Mouse (Mus musculus) gastrocnemius, postnatal 25 days (tissue): ENCODE measurements at regions not wholly inside any gene's neighbourhood (a gene's known extent, or its start where the extent isn't known, plus 50 kb on each side); places are given as distances from the start of the nearest gene placed in this dataset.

Experiments
- DNase-seq: peaks from one replicate; pipeline ENCODE4 v3.0.0; 2022

DNA sequence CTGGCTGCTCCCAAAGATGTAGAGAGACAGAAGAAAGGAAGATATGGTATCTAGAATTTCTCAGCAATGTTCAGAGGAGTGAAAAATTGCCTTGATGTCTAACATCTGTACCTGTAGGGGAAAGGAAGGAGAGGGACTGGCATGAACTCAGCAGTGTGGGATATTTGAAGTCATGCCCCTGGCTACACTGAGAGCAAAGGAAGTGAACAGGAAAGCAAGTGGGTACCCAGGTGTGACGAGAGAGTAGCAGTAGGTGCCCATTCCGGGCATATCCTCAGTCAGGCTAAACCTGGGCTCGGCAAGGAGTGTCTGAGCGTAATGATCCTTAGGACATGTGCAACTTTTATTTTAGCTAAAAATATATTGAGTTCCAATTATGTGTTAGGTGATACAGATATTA lies 203.4 kb upstream of the Satb1 start:
- no peak for DNase-seq

DNA sequence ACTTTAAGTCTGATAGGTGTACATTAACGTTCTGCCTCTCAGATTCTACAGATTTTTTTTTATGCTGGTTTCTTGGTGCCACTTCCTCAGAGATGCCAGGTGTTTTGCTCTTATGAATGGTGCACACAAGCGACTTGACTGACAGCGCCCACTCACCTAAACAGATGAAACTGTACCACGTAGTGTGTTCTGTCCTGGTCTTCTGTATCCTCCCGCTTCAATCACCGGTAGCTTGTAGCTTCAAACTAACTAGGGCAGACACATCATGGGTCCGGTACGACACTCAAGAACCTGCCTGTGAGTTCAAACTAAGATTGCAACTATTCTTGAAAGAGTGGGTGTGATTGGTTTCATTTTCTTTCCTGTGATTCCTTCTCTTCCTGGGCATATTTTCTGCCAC lies 198.0 kb upstream of the Satb1 start:
- no peak for DNase-seq

DNA sequence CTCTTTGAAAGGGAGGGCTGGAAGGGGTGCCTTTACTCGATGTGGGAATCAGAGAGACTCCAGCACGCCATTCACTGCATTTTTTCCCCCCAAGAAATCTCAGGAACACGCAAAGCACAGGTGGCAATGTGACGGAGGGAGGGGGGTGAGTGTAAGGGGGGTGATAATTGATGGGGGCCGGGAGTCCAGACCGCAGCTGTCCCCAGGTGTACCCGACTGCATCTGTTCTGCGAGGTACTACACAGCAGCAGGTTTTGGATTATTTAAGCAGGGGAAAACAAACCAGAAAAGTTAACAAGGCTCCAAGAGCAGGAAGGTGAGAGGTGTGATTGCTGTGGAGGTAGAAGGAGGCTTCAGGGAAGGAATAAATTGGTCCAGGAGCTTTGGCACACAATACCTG lies 153.8 kb upstream of the Satb1 start:
- no peak for DNase-seq

DNA sequence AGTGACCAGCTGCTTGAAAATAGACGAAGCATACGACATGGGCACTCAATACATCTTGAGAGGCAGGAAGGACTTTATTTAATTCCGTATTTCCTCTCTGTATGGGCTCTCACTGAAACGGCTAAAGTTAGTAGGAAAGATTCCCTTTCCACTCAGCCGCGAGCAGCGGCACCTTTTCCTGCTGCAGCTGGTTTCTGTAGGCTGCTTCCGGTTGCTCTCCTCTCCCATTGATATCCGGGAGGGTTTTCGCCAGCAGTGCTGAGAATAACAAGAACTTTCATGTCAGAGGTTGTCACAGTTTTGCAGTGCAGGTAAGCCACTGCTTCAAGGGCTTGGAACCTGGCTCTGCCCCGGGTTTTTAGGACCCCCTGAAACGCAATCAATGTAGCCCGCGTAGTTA lies 153.1 kb upstream of the Satb1 start:
- no peak for DNase-seq

DNA sequence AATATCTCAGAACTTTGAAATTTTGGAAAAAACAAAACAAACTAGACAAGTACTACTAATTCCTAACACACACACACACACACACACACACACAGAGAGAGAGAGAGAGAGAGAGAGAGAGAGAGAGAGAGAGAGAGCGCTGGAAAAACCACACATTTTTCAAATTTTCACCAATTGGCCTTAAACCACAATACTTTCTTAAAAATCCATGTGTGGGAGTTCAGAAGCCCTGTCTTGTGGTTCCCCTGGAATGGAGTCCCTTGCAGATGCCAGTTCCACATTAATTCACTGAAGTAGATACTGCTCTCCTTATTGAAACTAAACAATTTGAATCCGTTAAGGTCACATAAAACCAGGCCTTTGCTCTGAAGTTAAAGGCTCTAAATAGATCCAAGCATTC lies 146.0 kb upstream of the Satb1 start:
- no peak for DNase-seq

DNA sequence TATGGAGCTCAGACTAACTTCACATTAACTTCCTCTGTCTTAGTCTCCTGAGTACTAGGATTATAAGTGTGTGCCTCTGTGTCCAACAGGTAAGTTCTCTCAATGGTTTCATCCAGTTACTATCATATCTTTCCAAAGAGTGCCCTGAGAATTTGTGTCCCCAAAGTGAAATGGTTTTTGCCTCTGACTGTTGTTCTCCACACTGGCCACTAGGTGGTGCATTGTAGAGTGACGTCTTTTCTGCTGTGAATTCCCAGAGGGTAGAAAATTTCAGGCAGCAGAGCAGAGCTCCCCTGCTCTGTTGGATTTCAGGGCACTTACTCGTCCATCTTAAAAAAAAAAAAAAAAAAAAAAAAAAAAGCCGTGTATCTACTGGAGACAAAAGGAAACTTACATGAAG lies 138.4 kb upstream of the Satb1 start:
- no peak for DNase-seq

DNA sequence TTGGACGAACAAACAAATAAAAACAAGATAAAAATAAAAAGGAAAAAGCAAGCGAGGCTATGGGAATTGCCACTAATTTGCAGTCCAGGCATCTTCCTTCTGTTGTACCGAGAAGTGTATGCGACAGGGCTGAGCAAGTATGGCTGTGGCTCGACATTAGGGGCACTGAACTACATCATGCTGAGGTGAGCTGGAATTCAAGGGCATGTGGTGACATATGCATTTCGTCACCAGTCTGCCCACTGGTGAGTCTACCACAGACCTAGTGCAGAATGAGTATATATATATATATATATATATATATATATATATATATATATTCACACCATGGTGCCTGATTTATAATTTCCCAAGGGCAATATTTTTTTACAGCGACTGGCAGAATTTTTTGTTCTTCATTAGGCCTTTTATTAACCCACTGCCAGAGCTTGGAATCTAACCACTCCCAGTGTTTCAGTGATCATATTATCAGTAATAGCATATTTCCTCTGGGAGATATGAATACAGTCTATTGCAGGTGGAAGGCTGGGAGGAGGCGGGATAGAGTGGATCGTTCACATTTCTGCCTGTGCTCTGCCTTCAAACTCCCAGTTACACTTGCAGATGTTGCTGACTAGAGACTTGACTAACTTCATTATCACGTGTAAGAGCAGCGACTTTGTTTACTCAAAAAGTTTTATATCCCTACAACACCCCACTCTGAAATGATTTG lies 133.6 kb upstream of the Satb1 start:
- DNase-seq, result no peak

DNA sequence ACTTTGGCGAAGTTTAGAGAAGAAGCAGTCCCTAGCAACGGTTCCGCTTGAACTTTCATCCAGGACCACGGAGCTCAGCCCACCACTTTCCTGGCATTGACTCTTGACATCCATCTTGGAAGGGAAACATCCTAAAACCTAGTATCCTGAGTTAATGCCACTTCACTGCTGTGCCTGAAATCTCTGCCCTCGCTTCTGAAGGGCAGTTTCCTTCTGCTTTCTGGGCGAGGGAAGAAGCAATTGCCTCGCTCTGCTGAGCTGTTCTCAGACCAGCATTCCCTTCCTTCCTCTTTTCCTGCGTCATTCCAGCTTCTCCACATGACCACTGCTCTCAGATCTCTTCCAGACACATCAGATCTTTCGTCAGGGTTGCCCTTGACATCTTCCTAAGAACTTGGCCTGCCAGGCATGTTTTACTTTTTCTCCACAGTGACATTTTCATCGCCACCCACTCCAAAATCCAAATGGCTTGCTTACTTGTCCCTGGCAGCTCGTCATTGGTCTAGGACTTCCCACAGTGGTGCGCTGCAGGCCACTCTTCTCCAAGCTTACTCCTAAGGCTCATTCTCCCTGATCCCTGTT lies 129.5 kb upstream of the Satb1 start:
- DNase-seq, result no peak

DNA sequence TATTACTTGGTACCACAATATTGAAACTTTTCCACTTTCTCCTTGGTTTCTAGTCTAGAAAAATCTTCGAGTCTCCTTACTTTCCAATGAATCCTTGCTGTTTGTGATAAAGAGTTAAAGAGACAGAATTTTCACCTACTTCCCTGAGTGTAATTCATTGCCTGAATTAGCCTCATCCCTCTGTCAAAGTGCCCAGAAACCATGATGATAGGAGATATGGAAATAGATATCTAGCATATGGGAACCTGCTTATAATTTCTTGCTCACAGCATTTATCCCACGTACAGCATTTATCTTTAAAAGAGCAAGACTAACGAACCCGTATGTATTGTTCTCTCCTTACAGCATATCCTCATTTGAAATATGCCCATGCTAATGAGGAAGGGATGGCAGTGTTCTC lies 128.2 kb upstream of the Satb1 start:
- DNase-seq, result no peak

DNA sequence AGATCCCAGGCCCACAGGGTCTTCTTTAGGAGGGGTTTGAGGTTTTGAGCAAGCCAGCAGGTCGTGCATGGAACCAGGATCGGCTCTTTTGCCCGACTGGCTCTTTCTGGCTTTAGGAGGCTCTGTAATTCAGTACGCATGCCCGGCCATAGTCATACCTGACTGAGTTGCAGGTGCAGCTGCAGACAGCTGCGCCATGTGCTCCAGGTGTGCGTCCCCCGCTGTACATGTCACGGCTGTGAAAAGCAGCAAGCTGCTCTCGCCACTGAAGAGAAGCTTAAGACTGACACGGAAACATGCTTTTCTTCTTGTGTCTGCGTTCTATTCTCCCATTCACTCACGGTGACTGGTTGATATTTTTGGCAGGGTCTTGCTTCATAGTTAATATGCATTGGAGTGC lies 123.2 kb upstream of the Satb1 start:
- DNase-seq, result no peak

DNA sequence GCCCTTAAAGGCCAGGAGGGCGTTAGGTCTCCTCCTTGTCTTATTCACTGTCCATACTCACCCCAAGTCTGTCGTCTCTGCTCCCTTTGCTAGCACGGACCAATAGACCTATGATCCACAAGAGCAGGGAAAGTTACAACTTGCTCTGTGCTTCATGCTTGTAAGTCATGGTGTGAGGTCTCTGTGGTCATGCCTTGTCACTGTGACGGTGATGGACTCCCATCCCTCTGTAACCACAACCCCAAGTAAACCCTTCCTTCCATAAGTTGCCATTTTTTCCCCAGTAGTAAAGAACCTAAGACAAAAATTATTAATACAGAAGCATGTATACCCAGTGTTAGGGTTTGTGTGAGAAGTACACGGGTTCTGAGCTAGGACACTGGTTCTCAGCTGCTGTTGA lies 104.6 kb upstream of the Satb1 start:
- DNase-seq, result no peak

DNA sequence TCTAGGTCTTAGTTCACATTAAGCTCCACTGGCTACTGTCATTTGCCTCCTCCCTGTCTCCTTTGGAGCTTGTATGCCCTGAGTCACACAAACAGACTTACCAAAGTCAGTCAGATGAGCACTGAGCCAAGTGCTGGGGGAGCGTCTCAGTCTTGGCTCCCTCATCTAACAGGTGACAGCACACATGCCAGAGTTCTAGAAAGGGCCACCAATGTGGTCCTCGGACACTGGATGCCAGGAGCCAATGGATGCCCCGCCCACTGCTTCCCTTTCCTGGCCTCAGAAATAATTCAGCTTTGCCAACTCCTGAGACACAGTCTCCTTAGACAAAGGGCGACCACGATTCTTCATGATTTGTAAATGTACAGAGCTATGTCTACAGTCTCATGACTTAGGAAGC lies 103.0 kb upstream of the Satb1 start:
- peak; percentile 12 for DNase-seq

DNA sequence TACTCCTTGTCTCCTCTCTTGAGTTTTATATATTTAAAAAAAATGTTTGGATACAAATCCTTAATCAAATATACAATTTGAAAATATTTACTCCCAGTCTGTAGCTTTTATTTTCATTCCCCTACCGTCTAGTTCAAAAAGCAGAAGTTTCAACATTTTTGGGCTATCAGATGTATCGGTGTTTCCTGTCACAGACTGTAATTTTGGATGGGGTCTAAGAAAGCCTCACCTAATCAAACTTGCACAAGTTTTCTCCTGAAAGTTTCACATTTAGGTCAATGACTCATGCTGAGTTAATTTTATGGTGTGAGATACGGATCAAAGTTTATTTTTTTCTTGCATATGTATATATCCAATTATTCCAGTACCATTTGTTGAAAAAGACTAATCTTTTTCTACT lies 93.3 kb upstream of the Satb1 start:
- no peak for DNase-seq

DNA sequence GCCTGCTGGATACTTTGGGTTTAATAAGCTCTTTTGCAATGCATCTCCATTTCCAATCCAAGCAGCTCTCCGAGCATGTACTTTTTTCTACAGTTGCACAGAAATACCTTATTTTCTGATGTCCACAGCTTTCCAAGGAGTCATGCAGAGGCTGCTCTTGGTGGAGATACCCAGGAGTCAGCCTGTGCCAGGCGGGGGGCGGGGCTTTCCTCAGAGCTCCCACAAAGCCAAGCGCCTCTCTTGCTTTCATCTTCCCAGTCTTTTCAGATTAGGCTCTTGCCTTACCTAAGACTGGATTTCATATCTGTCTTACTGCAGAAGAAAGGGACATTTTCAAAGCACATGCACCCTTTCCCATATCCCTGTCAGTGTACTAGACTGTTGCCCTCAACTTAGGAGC lies 73.9 kb upstream of the Satb1 start:
- no peak for DNase-seq

DNA sequence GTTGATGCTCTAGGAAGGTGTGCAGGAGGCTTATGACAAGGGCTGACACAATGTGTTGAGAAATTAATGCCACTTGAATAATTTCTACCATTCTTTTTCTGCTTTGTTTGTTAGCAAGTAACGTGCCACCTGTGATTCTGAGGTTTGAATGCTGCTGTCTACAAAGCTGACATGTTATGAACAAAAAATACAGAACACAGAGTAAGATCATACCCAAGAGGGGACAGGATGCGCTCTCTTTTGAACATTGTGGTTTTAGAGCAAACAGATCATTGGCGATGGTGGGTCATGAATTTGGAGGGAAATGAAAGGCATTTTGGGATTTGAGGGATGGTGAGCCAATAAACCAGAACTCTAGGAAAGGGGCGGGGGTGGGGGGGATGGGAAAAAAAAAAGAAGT lies 73.3 kb upstream of the Satb1 start:
- no peak for DNase-seq

DNA sequence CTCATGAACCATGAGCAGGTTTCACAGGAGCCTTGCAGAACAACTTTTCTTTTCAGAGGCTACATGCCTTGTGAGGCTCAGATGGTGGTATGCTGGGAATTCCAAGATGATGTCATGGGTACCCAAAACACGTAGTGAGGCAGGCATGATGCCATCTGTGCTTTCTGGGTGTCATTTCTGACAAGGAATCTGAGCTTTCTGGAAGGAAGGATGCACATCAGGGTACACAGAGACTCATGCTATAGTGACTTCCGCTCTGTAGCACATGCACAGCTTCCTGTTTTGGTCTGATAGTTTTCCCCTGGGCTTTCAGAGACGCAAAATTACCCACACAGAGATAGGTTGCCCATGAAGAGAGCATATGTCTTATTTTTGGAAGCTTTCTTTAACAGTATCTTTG lies 70.8 kb upstream of the Satb1 start:
- DNase-seq, result no peak

DNA sequence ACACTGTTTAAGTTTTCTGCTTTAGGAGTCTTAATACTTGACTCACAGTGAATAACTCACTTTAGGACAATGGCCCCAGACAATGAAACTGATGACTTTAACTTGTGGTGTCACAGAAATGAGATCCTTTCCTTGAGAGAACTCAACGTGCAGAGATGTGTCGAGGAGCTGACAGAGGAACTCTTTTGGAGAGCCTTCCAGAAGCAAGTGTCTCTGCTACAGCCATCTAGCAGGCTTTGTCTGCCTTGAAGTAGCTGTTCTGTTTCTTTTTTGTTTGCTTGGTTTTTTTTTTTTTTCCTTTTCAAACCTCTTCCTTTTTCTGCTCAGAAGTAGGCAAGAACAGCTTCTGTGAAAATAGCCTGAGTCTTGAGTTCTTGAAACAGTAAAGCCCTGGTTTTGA lies 66.3 kb upstream of the Satb1 start:
- DNase-seq, result no peak

DNA sequence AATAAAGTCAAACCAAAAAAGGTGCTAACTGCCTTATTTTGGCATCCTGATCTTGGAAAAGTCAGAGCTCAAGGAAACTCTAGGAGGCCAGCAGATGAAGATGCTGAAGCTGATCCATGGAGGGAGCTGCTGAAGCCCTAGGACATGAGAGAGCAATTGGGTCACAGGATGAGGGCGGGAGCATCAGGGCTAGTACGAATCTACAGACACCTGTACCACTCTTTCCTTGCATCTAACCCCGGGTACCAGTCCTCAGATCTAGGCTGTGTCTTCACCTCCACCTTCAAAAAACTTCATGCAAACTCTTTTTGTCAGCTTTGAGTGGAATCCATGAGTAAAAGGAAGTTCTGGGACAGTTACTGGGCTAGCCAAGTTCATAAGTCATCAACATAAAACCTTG lies 63.1 kb upstream of the Satb1 start:
- DNase-seq, result no peak

DNA sequence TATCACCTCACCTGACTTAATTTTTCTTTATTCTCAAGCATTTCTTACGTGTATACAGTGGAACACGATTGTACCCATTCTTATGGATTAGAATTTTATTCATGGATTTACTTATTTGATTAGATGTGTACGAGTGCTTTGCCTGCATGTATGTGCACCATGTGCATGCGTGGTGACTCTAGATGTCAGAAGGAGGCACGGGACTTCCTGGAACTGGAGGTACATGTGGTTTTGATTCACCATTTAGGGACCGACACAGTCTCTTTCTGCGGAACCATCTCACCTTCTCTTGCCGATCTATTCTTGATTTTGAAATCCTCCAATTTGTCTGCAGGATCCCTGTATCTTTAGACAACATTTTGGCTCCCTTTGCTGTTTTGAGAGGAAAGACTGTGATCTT lies 61.2 kb upstream of the Satb1 start:
- DNase-seq, result no peak

DNA sequence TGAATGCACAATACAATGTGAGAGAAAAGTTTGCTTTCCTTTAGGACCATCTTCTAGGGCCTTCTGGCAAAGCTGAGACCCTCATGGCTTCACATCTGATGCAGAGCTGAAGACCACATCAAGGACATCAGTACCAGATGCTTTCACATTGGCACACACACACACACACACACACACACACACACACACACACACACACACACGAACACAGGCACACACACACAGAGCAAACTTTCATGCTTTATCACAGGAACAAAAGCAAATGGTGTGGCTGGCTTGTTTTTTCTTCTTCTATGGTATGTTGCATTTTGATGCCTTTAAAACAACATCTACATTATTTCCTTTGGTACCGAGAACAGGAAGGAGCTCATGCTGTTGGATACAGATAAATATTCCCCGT lies 59.8 kb upstream of the Satb1 start:
- no peak for DNase-seq

DNA sequence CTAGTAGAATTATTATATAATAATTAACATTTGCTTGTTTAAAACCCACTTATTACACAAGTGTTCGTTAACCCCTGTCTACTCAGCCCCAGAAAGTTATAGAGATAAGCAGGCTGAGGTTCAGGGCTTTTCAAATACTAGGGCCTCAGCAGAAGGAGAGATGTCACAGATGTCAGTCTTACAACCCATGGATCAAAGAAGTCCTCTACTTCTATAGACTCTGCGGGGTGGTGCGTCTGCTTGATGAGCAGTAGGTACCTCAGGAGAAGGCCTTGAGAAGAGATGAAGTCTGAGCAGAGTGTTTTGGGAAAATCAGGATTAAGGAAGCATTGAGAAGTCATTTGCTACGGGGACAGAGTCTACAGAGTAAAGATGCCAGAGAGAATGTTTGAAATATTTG lies 59.1 kb upstream of the Satb1 start:
- no peak for DNase-seq
